Mouse (Mus musculus) hindbrain, postnatal 0 days (tissue): ENCODE data around the gene Acads. TPM values are rescaled to one million over a fixed set of nuclear protein-coding genes. Genes with fewer than 3 reads are reported as not detected.

Source experiments
- ATAC-seq: fragments of 200-750 bp; cut with Nextera tagmentation; 2 replicates; pipeline ENCODE4 v1.8.0; 2017; ENCODE audit warnings: mild to moderate bottlenecking, moderate TSS enrichment, moderate library complexity
- DNase-seq: peaks from one replicate; pipeline ENCODE4 v3.0.0-alpha.2; 2015; ENCODE audit warnings: low spot score
- H3K27ac ChIP-seq: fragments of 300-500 bp; sonication (generic); 2 replicates; pipeline ENCODE4 v1.5.1; 2014; ENCODE audit warnings: mild to moderate bottlenecking
- H3K27me3 ChIP-seq: fragments of 300-500 bp; sonication (generic); 2 replicates; pipeline ENCODE4 v1.6.1; 2014; ENCODE audit warnings: low read length, mixed read lengths; ENCODE audit not compliant: insufficient read depth
- H3K36me3 ChIP-seq: fragments of 300-500 bp; sonication (generic); 2 replicates; pipeline ENCODE4 v1.6.1; 2014; ENCODE audit warnings: low read length, mixed read lengths; ENCODE audit not compliant: insufficient read depth
- H3K4me1 ChIP-seq: fragments of 300-500 bp; sonication (generic); 2 replicates; pipeline ENCODE4 v1.6.1; 2014; ENCODE audit warnings: antibody characterized with exemption, low read length, mixed read lengths; ENCODE audit not compliant: insufficient read depth
- H3K4me2 ChIP-seq: fragments of 300-500 bp; sonication (generic); 2 replicates; pipeline ENCODE4 v1.6.1; 2014; ENCODE audit warnings: low read depth, mild to moderate bottlenecking, low read length, moderate library complexity, mixed read lengths
- H3K4me3 ChIP-seq: fragments of 300-500 bp; sonication (generic); 2 replicates; pipeline ENCODE4 v1.5.1; 2014; ENCODE audit warnings: low read length
- H3K9ac ChIP-seq: fragments of 300-500 bp; sonication (generic); replicated peaks from 2 replicates; pipeline ENCODE4 v1.6.1; 2014; ENCODE audit warnings: mild to moderate bottlenecking, low read length, moderate library complexity, mixed read lengths
- H3K9me3 ChIP-seq: fragments of 300-500 bp; sonication (generic); 2 replicates; pipeline ENCODE4 v1.6.1; 2016; ENCODE audit warnings: low read length, mixed read lengths
- CTCF ChIP-seq: IDR thresholded peaks from 2 replicates; pipeline ENCODE4 v1.5.1; 2016; ENCODE audit warnings: antibody characterized with exemption, control low read depth, low read depth
- WGBS: fragments of 180-500 bp; shearing (Covaris S2); extraction: QIAGEN DNeasy Blood & Tissue Kit; methylation state at CpG from one replicate; pipeline ENCODE4 v1.1.7; 2014; 5-methylcytosine and 5-hydroxymethylcytosine counted together
- polyA plus RNA-seq: library from polyadenylated mRNA; unstranded; fragments of >200 nt; fragmentation: Nextera tagmentation; extraction: Ambion mirVana; gene quantifications from 2 replicates; pipeline ENCODE4 v1.2.1, GENCODE M21; 2015
- total RNA-seq: library from RNA; depleted of rRNA; stranded (reverse); fragments of >200 nt; gene quantifications from 2 replicates; pipeline ENCODE4 v1.2.3, GENCODE M21; 2014

Acads gene
- total and polyA plus RNA-seq, 2 experiments from 2014 or later: 22.1 to 32.5 TPM

DNA sequence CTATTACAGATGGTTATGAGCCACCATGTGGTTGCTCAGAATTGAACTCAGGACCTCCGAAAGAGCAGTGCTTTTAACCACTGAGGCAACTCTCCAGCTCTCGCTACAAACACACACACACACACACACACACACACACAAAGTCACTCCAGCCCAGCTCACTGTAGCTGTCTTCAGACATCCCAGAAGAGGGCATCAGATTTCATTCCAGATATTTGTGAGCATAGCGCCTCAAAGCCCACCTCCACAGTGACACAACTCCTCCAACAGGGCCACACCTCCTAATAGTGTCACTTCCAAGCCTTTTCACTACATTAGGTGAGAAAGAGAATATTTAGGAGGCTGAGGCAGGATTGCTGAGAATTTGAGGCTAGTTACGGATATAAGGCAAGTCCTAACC is 20.0 kb upstream of the Acads start:
- no peak overlapping the region for H3K4me2 ChIP-seq
- no peak overlapping the region for H3K4me3 ChIP-seq

DNA sequence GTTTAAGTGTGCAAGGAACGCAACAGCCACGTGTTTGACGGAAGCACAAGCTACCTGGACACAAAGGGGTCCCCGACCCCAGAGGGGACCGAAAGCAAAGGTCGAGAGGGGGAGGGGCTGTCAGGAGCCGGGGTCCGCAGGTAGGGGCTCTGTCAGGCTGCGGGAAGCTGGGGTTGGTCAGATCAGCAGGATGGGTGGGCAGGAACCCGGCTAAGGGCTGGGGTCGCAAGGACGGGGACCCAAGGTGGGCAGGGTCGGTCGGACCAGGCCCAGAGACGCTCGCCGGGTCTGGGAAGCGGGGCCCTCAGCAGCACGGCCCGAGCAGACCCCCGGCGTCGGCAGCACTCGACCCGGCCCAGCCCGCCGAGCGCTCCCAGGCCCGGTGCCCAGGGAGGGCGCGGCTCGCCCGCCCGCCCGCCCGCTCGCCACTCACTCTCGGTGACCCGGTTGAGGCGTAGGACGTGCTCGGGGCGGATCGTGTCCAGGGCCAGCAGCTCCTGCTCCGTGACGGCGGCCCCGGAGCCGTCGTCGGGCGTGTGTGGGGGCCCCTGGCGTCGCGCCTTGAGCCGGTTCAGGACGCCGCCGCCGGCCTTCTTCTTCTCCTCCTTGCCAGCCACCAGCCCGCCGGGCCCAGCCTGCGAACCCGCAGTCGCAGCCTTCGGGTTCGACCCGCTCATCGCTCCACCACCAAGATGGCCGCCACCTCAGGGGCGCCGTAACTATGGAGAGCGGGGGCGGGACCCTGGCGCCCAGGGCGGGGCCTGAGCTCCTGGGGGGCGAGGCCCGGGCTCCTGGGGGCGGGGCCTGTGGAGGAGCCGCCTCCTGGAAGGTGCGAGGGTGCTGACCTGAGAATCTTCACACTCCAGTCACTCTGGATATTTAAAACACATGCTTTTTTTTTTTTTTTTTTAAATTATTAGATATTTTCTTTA is 15.4 kb upstream of the Acads start, which contains the start of gene Unc119b:
TSS of gene Unc119b (minus strand) at position 742 of the 932 bp plus-strand sequence.
- DNase-seq (peak; percentile 94), ATAC-seq (peak; percentile 95)
- under 1% methylated on average over 64 of the region's 81 CpGs for WGBS
- TF ChIP-seq CTCF: no peak
- Histone ChIP-seq H3K36me3 (peaks cover 13% of the 10 kb centered on the region), H3K9ac (peak within 1 kb of the TSS; percentile 71), H3K9me3 (no peaks in the 10 kb centered on the region), H3K4me1 (peaks cover 4% of the 10 kb centered on the region; the same call in 1 of the 2 replicates), H3K27ac (peak within 1 kb of the TSS; percentile 67), H3K4me2 (peak within 1 kb of the TSS; percentile 89), H3K4me3 (peak within 1 kb of the TSS; percentile 85), H3K27me3 (no peaks in the 10 kb centered on the region)

More for the DNA sequence above, 20.0 kb upstream of the Acads start:
- ATAC-seq (no peak), DNase-seq (no peak)
- Histone ChIP-seq H3K9ac (no peak overlapping the region), H3K9me3 (no peaks in the 10 kb centered on the region), H3K27ac (no peak overlapping the region), H3K36me3 (no peaks in the 10 kb centered on the region), H3K4me1 (peaks cover 6% of the 10 kb centered on the region; the same call in 1 of the 2 replicates), H3K27me3 (no peaks in the 10 kb centered on the region)
- TF ChIP-seq CTCF: peak; percentile 30
- 85% methylated on average over 4 of the region's 4 CpGs for WGBS

DNA sequence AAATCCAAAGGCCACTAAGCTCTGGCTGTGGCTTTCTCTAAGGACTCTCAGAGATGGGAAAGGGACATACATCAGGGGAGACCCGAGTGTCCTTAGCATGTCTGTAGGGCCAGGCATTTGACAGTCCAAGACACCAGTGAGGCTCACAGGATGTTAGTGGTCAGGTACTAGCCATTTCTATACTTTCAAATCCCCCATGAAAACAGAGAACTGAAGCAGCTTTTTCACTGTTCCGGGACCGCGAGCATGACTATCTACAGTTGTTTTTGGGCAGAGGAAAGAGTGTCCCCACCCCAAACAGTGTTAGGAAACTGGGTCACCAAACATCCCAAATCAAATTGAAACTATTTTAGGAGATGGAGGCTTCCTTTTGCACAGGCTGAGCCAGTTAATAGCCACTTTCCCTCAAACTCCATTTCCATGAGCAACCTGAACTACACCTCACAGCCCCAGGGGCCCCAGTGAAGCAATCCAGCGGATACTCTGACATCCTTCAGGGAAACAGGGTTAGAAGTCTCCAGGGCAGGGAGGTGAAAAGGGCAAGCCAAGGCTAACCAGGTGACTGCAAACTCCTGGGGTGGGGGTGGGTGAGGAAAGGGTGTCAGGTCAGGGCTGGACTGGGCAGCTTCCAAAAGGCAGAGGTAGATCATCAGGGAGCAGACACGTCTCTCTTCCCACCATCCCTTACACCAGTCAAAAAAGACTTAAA is 14.4 kb upstream of the Acads start:
- no peak overlapping the region for H3K27ac ChIP-seq
- H3K9me3 ChIP-seq: no peaks in the 10 kb centered on the region
- peaks cover 15% of the 10 kb centered on the region for H3K36me3 ChIP-seq
- no peaks in the 10 kb centered on the region for H3K27me3 ChIP-seq
- peak overlapping the region; percentile 71; the same call in 1 of the 2 replicates for H3K9ac ChIP-seq
- ATAC-seq (no peak), DNase-seq (no peak)
- H3K4me2 ChIP-seq: peak overlapping the region; percentile 89
- H3K4me1 ChIP-seq: peaks cover 4% of the 10 kb centered on the region; the same call in 1 of the 2 replicates
- no peak for TF ChIP-seq CTCF
- H3K4me3 ChIP-seq: peak overlapping the region; percentile 85
- WGBS: 52% methylated on average over 6 of the region's 6 CpGs

DNA sequence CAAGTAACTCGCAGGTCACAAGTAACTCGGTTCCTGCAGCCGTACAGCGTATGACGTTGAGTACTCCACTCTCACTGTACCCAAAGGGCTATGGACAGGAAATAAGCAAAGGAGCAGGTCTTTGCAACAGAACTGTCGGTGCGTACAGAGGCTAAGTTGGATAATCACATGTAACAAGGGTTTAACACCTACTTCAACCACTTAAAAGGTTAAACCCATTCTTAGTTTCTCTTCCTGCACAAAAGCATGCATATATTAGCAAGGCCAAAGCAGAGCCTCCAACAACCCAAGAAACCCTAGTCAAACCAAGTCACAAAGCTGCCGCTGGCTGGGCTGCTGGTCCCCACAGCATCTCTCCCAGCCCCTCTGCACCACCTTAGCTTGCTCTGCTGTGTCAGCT is 13.3 kb upstream of the Acads start:
- H3K4me3 ChIP-seq: no peak overlapping the region
- 92% methylated on average over 8 of the region's 8 CpGs for WGBS
- H3K27ac ChIP-seq: no peak overlapping the region
- ATAC-seq (no peak), DNase-seq (no peak)
- H3K4me2 ChIP-seq: no peak overlapping the region
- H3K9ac ChIP-seq: no peak overlapping the region
- H3K9me3 ChIP-seq: no peaks in the 10 kb centered on the region
- peaks cover 4% of the 10 kb centered on the region; the same call in 1 of the 2 replicates for H3K4me1 ChIP-seq
- H3K36me3 ChIP-seq: peaks cover 26% of the 10 kb centered on the region
- H3K27me3 ChIP-seq: no peaks in the 10 kb centered on the region
- TF ChIP-seq CTCF: no peak

DNA sequence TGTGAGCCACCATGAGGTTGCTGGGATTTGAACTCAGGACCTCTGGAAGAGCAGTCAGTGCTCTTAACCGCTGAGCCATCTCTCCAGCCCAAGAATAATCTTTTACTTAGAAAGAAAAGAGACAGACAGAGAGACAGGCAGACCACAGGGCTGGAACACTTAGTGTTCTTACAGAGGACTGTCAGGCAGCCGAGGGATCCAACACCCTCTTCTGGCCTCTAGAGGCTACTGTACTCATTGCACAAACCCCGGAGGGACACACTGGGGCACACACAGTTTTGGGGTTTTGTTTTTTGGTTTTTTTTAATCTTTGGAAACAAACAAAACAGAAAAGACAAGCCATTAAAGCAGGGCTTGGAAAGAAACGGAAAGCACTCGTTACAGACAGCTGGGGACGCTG is 10.2 kb upstream of the Acads start:
- peaks cover 7% of the 10 kb centered on the region; the same call in 1 of the 2 replicates for H3K4me1 ChIP-seq
- no peak overlapping the region for H3K9ac ChIP-seq
- no peaks in the 10 kb centered on the region for H3K27me3 ChIP-seq
- no peak for DNase-seq
- ATAC-seq: no peak
- 81% methylated on average over 6 of the region's 6 CpGs for WGBS
- no peak overlapping the region for H3K27ac ChIP-seq
- H3K4me3 ChIP-seq: no peak overlapping the region
- no peak overlapping the region for H3K4me2 ChIP-seq
- H3K9me3 ChIP-seq: no peaks in the 10 kb centered on the region
- peak; percentile 25; the same call in 1 of the 2 replicates for TF ChIP-seq CTCF
- H3K36me3 ChIP-seq: peaks cover 43% of the 10 kb centered on the region

DNA sequence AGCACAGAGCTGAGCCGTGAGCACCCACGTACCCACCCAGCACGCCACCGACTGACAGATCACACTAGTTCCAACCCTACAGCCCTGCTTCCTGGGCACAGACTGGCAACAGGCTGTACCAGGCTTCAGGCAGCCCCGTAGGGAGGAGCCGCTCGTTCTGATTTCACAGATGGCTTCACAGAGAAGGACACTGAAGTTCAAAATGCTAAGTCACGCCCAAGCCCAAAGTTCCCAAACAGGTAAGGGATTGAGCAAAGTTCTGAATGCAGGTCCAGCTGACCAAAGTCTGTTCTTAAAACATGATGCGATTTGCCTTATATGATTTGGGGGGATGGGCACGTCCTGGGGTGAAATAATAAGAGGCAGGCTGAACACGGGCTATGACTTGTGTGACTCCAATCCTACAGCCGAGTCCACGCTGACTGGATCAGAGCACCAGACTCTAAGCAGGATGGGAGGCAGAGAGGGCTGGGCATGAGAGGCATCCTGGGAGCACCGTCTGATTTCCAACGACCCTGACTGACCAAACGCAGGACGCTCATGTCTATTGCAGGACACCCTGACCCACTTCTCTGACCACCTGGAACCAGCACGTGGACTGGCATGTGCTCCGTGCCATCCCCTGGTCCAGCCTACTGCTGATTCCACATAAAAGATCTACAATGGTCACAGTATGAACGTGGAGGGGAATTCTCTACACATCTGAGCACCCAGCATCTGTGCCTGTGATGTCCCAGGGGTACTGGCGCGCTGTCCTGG is 8.5 kb upstream of the Acads start:
- H3K4me3 ChIP-seq: no peak overlapping the region
- no peak overlapping the region for H3K9ac ChIP-seq
- 88% methylated on average over 22 of the region's 22 CpGs for WGBS
- DNase-seq (no peak), ATAC-seq (no peak)
- no peak overlapping the region for H3K4me2 ChIP-seq
- 0 out of 2 replicates have a peak, but pooled peaks cover 3% of the 10 kb centered on the region for H3K4me1 ChIP-seq
- H3K27me3 ChIP-seq: no peaks in the 10 kb centered on the region
- H3K36me3 ChIP-seq: peaks cover 48% of the 10 kb centered on the region
- H3K27ac ChIP-seq: no peak overlapping the region
- no peak for TF ChIP-seq CTCF
- H3K9me3 ChIP-seq: no peaks in the 10 kb centered on the region
